ENCODE assay signal across 12 mouse cellular contexts in genomic region chr10:60196971-60197370, GRCm38 (mm10). TPM values are rescaled to one million over a fixed set of nuclear protein-coding genes. Genes with fewer than 3 reads are reported as not detected.
DNase-seq lines count a peak whose midpoint lies in the region; ATAC-seq and TF ChIP-seq lines count a peak whose summit lies in the region.
"Had no signal": no experiment of that assay in that cellular context is flagged by ENCODE, and none has a peak within 500 bp of the region (broad histone marks: within the 10 kb centered on the region; RNA-seq: fewer than 3 reads in every experiment).

No protein-coding gene starts in this region.

- ATAC-seq in heart, postnatal 0 days (ENCODE audit: insufficient read depth, low read depth) = no peak
- no peak for ATAC-seq in intestine, embryonic 14.5 days (replicated peaks; ENCODE audit: low FRiP score, low TSS enrichment, low read depth)
- ATAC-seq in frontal cortex, adult (ENCODE audit: low TSS enrichment) = no peak
- ATAC-seq: inflammation-experienced regulatory T-cells, adult 6 months had no signal

- H3K4me2 ChIP-seq in heart, postnatal 0 days (ENCODE audit: low read depth, low read length) = no peak overlapping the region
- H3K4me2 ChIP-seq in intestine, embryonic 14.5 days (ENCODE audit: low read length) = no peak overlapping the region

- peak overlapping the region; percentile 18; the same call in 1 of the 2 replicates for H3K27ac ChIP-seq in heart, postnatal 0 days (ENCODE audit: low read depth)
- peak overlapping the region; percentile 5; the same call in 1 of the 2 replicates for H3K27ac ChIP-seq in spleen, adult 2 months (ENCODE audit: insufficient read depth, low read length)
- peak overlapping the region; percentile 9; the same call in 1 of the 2 replicates for H3K27ac ChIP-seq in intestine, embryonic 14.5 days (ENCODE audit: low read depth)
- H3K27ac ChIP-seq: midbrain, embryonic 10.5 days had no signal

- TF ChIP-seq EP300 in heart, postnatal 0 days (IDR thresholded peaks at IDR 0.05; ENCODE audit: low read depth) = no peak

- peaks cover 10% of the 10 kb centered on the region; the same call in 1 of the 2 replicates for H3K27me3 ChIP-seq in heart, postnatal 0 days (ENCODE audit: control insufficient read depth, insufficient read depth, low read length)
- no peaks in the 10 kb centered on the region for H3K27me3 ChIP-seq in spleen, adult 2 months (ENCODE audit: control insufficient read depth, insufficient read depth, low read length)
- H3K27me3 ChIP-seq in intestine, embryonic 14.5 days (replicated peaks; ENCODE audit: control insufficient read depth, insufficient read depth, low read length) = no peaks in the 10 kb centered on the region

- H3K9me3 ChIP-seq in heart, postnatal 0 days (replicated peaks; ENCODE audit: control insufficient read depth, low read length) = no peaks in the 10 kb centered on the region
- H3K9me3 ChIP-seq in intestine, embryonic 14.5 days (ENCODE audit: control insufficient read depth, low read length) = no peaks in the 10 kb centered on the region
- H3K9me3 ChIP-seq: G1E; midbrain, embryonic 10.5 days had no signal

- 55% methylated on average over 5 of the region's 5 CpGs for WGBS in heart, postnatal 0 days
- WGBS in spleen, adult 2 months = 66% methylated on average over 5 of the region's 5 CpGs
- WGBS in intestine, embryonic 14.5 days = 54% methylated on average over 5 of the region's 5 CpGs

- no peak for TF ChIP-seq CTCF in heart, postnatal 0 days (IDR thresholded peaks at IDR 0.05; ENCODE audit: low read depth)
- no peak for TF ChIP-seq CTCF in spleen, adult 2 months (IDR thresholded peaks at IDR 0.05; ENCODE audit: extremely low read depth, insufficient read depth, insufficient read length, insufficient replicate concordance)

- peaks cover 36% of the 10 kb centered on the region for H3K4me1 ChIP-seq in heart, postnatal 0 days (ENCODE audit: control insufficient read depth, insufficient read depth)
- peaks cover 33% of the 10 kb centered on the region; the same call in 1 of the 2 replicates for H3K4me1 ChIP-seq in spleen, adult 2 months (ENCODE audit: control insufficient read depth, insufficient read depth, insufficient read length)
- peaks cover 37% of the 10 kb centered on the region for H3K4me1 ChIP-seq in intestine, embryonic 14.5 days (replicated peaks; ENCODE audit: control insufficient read depth, insufficient read depth, low read length)

- TF ChIP-seq POLR2A in spleen, adult 2 months (IDR thresholded peaks at IDR 0.05; ENCODE audit: low read depth, low read length) = no peak

- no peak overlapping the region for H3K9ac ChIP-seq in heart, postnatal 0 days (replicated peaks; ENCODE audit: low read depth, low read length)
- H3K9ac ChIP-seq in intestine, embryonic 14.5 days (ENCODE audit: low read length) = no peak overlapping the region

- intact Hi-C loops in heart, postnatal 14 days (cut with DNase I) = no loop called here

- DNase-seq in heart, postnatal 0 days (ENCODE audit: low spot score) = no peak
- no peak for DNase-seq in heart, postnatal 14 days
- DNase-seq in spleen, adult 2 months (ENCODE audit: low read depth in 1 of 2, low spot score in 2 of 2) = no peak
- no peak for DNase-seq in spleen, adult 18-20 months
- no peak for DNase-seq in intestine, embryonic 14.5 days (ENCODE audit: low spot score)
- no peak for DNase-seq in T-cell, adult 2 months (ENCODE audit: low spot score)
- DNase-seq: adrenal gland, postnatal 14 days had no signal

- H3K4me3 ChIP-seq in heart, postnatal 0 days (ENCODE audit: low read depth, low read length) = no peak overlapping the region
- no peak overlapping the region for H3K4me3 ChIP-seq in spleen, adult 2 months (ENCODE audit: extremely low read depth, insufficient read depth, insufficient read length)
- H3K4me3 ChIP-seq in intestine, embryonic 14.5 days (ENCODE audit: low read depth, low read length) = no peak overlapping the region
- H3K4me3 ChIP-seq: midbrain, embryonic 10.5 days had no signal

- H3K36me3 ChIP-seq in heart, postnatal 0 days (replicated peaks; ENCODE audit: control insufficient read depth, insufficient read depth, low read length) = no peaks in the 10 kb centered on the region
- H3K36me3 ChIP-seq in spleen, adult 2 months (ENCODE audit: control insufficient read depth, insufficient read depth, low read length) = peaks cover 18% of the 10 kb centered on the region
- H3K36me3 ChIP-seq in intestine, embryonic 14.5 days (ENCODE audit: control insufficient read depth, insufficient read depth, low read length) = no peaks in the 10 kb centered on the region
- H3K36me3 ChIP-seq: G1E; midbrain, embryonic 10.5 days had no signal

RNA-seq across cellular contexts. Expression of gene Chst3, which starts 22.1 kb away (rescaled TPM):
- 2.2 and 2.4 TPM in 2 replicates for total RNA-seq in heart, postnatal 0 days (2014; rRNA removed; ENCODE audit: low replicate concordance)
- polyA plus RNA-seq in heart, postnatal 0 days (2015; fragmentation: Nextera tagmentation; extraction: Ambion mirVana) = 0.20 and 0.27 TPM in 2 replicates
- 1 to 10 TPM; 1.2 to 1.4 TPM for total RNA-seq in heart, postnatal 14 days (2021)
- polyA plus RNA-seq in spleen, adult 2 months (2012; rRNA removed) = 89.3 and 105 TPM in 2 replicates
- 1.3 and 1.7 TPM in 2 replicates for polyA plus RNA-seq in intestine, embryonic 14.5 days (2014; fragmentation: Nextera tagmentation; extraction: Ambion mirVana)
- total RNA-seq: granulocyte monocyte progenitor cell, adult 5-6 weeks had no signal
- polyA plus RNA-seq: G1E had no signal

Comparison
In these comparisons a context has a peak if more than half of its experiments do, and no peak if none do; other contexts are left out.
1. RNA of gene Chst3, which starts 22.1 kb away (polyA plus RNA-seq): 89.3 to 105 TPM in spleen, adult 2 months; 1.3 to 1.7 TPM in intestine, embryonic 14.5 days and 0.20 to 0.27 TPM in heart, postnatal 0 days; every median in the first group is over 10 times any median in the second.
2. Peak in every context shown above with its lines, with median percentiles within 50 percentile points of each other: H3K27ac ChIP-seq.